Mouse (Mus musculus): ENCODE measurements around the gene Fchsd2.

DNA sequence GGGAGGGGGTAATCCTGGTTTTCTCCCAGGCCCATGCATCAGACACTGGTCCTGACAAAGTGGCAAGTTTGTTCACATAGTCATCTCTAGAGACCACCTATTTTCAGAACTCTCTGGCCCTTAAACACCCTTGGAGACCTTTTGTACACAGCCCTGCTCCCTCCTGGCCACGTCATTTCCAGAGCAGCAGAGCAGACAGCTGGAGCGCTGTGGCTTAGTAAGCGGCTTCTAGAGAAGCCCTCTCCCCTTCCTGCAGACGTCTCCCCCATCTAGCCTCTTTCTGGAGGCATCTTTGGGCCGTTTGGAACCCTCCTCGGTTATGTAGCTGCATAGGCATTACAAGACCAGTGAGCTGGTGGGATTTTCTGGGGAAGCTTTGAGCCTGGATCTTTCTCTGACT, 21.6 kb upstream of the Fchsd2 start:
- TF ChIP-seq CTCF (IDR thresholded peaks at IDR 0.05; ENCODE audit: insufficient read depth, low read length) = no peak
- no peak for TF ChIP-seq POLR2A (IDR thresholded peaks at IDR 0.05; ENCODE audit: borderline replicate concordance, extremely low read depth, low read depth, low read length)
